Mouse (Mus musculus) cortical plate, adult 2 months (tissue): ENCODE data around the gene Stxbp6.

Experiments used
- CTCF ChIP-seq: fragments of 200-500 bp; IDR thresholded peaks from 2 replicates; pipeline ENCODE4 v1.5.1; 2011; ENCODE audit warnings: mild to moderate bottlenecking, control low read depth, low read length; ENCODE audit not compliant: insufficient read depth; ENCODE audit errors: extremely low read depth
- POLR2A ChIP-seq: fragments of 200-500 bp; IDR thresholded peaks from 2 replicates; pipeline ENCODE4 v1.6.1; 2011; ENCODE audit warnings: mild to moderate bottlenecking, low read length, control low read depth; ENCODE audit not compliant: insufficient read depth; ENCODE audit errors: extremely low read depth

DNA sequence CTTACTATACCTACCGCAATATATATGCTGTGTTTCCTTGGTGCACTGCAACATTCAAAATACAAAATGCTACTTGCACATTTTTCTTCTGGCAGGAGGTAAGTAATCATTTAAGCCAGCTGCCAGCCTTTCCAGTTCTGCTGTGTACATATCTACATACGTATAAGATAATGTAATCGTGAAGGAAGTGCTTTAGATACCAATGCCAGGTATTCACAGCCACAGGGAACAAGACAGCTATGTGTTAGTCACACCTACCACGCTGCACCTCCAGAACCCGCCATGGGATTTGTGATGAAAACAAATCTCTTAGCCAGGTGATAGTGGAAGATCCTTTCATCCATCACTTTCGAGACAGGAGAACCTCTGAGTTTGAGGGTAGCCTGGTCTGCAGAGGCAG lies 13.7 kb downstream of the Stxbp6 start:
- TF ChIP-seq CTCF (no peak), POLR2A (no peak)
